In the genomic region with DNA sequence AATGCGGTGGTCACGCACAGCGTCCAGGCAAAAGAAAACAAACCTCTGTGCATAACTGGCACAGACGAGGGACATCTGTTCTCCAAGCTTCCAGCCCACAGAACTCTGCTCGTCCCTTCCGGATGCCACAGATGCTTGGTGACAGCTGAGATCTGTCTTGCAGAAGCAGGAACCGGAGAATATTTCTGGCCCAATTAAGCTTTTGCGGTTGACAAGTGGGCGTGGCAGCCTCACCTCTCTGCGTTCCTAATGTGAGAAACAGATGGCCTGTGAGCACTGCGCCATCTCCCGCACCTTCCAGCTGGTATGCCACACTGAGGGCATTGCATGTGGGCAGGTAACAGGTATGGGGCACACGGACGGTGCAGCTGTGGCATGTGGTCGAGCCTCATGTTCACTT, we compare ENCODE assay signal across 8 mouse cellular contexts. TPM values are rescaled to one million over a fixed set of nuclear protein-coding genes. Genes with fewer than 3 reads are reported as not detected.
DNase-seq lines count a peak whose midpoint lies in the region; ATAC-seq and TF ChIP-seq lines count a peak whose summit lies in the region.

No protein-coding gene starts in this region.

- WGBS in intestine, embryonic 15.5 days: 34% methylated on average over 15 of the region's 15 CpGs
- WGBS in intestine, postnatal 0 days: 26% methylated on average over 15 of the region's 15 CpGs

- H3K4me1 ChIP-seq in intestine, embryonic 15.5 days (replicated peaks): peaks cover 6% of the 10 kb centered on the region
- no peaks in the 10 kb centered on the region for H3K4me1 ChIP-seq in intestine, postnatal 0 days (replicated peaks; ENCODE audit: control insufficient read depth, insufficient read depth, low read length)

- no peak overlapping the region for H3K27ac ChIP-seq in intestine, embryonic 15.5 days
- no peak overlapping the region for H3K27ac ChIP-seq in intestine, postnatal 0 days (ENCODE audit: low read depth, low read length)

- peak; percentile 68 to 76 for DNase-seq in left cerebral cortex, adult 18-20 months (ENCODE audit: low spot score in 2 of 2)
- no peak for DNase-seq in adrenal gland, adult 18-20 months (ENCODE audit: low spot score in 2 of 2)
- no peak for DNase-seq in ovary, postnatal 10 days (ENCODE audit: low spot score)
- no peak for DNase-seq in ovary, adult 18-20 months (ENCODE audit: low spot score)

- H3K9ac ChIP-seq in intestine, embryonic 15.5 days: no peak overlapping the region
- no peak overlapping the region for H3K9ac ChIP-seq in intestine, postnatal 0 days (ENCODE audit: low read depth, low read length)

- no peaks in the 10 kb centered on the region for H3K9me3 ChIP-seq in intestine, embryonic 15.5 days
- H3K9me3 ChIP-seq in intestine, postnatal 0 days (ENCODE audit: control insufficient read depth): no peaks in the 10 kb centered on the region

- no peak overlapping the region for H3K4me2 ChIP-seq in intestine, embryonic 15.5 days (replicated peaks)
- no peak overlapping the region for H3K4me2 ChIP-seq in intestine, postnatal 0 days (replicated peaks; ENCODE audit: low read depth)

- no peak overlapping the region for H3K4me3 ChIP-seq in intestine, embryonic 15.5 days (replicated peaks)
- no peak overlapping the region for H3K4me3 ChIP-seq in intestine, postnatal 0 days (ENCODE audit: low read depth, low read length)

- no peak for TF ChIP-seq CTCF in intestine, postnatal 0 days (IDR thresholded peaks at IDR 0.05; ENCODE audit: low read depth)

- no peaks in the 10 kb centered on the region for H3K27me3 ChIP-seq in intestine, embryonic 15.5 days (replicated peaks)
- no peaks in the 10 kb centered on the region for H3K27me3 ChIP-seq in intestine, postnatal 0 days (replicated peaks; ENCODE audit: control insufficient read depth, insufficient read depth, low read length)

- ATAC-seq in intestine, embryonic 15.5 days: 0 out of 2 replicates have a peak, but pooled peaks have one; percentile 25
- ATAC-seq in intestine, postnatal 0 days: no peak
- ATAC-seq in frontal cortex, adult (ENCODE audit: low TSS enrichment): peak; percentile 56
- peak; percentile 33; the same call in 1 of the 2 replicates for ATAC-seq in megakaryocyte-erythroid progenitor cell, adult 5-6 weeks (replicated peaks; ENCODE audit: low FRiP score, low TSS enrichment, poor library complexity, severe bottlenecking)

- H3K36me3 ChIP-seq in intestine, embryonic 15.5 days: no peaks in the 10 kb centered on the region
- no peaks in the 10 kb centered on the region for H3K36me3 ChIP-seq in intestine, postnatal 0 days (ENCODE audit: control insufficient read depth, insufficient read depth)

RNA-seq across cellular contexts. Expression of a gene that starts 27.1 kb away (rescaled TPM):
- 1.4 and 1.6 TPM in 2 replicates for polyA plus RNA-seq in intestine, embryonic 15.5 days (2015; fragmentation: Nextera tagmentation; extraction: Ambion mirVana)
- polyA plus RNA-seq in intestine, postnatal 0 days (2015; fragmentation: Nextera tagmentation; extraction: Ambion mirVana): 2.6 and 2.7 TPM in 2 replicates
- total RNA-seq in left cerebral cortex, adult 18-20 months (2021): 100 to 1,000 TPM; 171 to 180 TPM
- total RNA-seq in megakaryocyte-erythroid progenitor cell, adult 5-6 weeks (2014; fragmentation: Nextera tagmentation): not detected in 2 replicates
- total RNA-seq in megakaryocyte-erythroid progenitor cell, adult 5-6 weeks (2017): not detected in 2 replicates
- total RNA-seq in adrenal gland, adult 18-20 months (2021): under 1 TPM; 0.33 to 0.86 TPM

RNA-seq across cellular contexts. Expression of a gene that starts 58.3 kb away (rescaled TPM):
- 109 TPM in 2 replicates for polyA plus RNA-seq in intestine, embryonic 15.5 days (2015; fragmentation: Nextera tagmentation; extraction: Ambion mirVana)
- 20.4 and 22.6 TPM in 2 replicates for polyA plus RNA-seq in intestine, postnatal 0 days (2015; fragmentation: Nextera tagmentation; extraction: Ambion mirVana)
- total RNA-seq in left cerebral cortex, adult 18-20 months (2021): 10 to 100 TPM; 81.9 to 88.2 TPM
- 113 and 133 TPM in 2 replicates for total RNA-seq in megakaryocyte-erythroid progenitor cell, adult 5-6 weeks (2014; fragmentation: Nextera tagmentation)
- total RNA-seq in megakaryocyte-erythroid progenitor cell, adult 5-6 weeks (2017): 231 and 241 TPM in 2 replicates
- total RNA-seq in adrenal gland, adult 18-20 months (2021): 10 to 100 TPM; 57.9 to 70.2 TPM

Comparison
In these comparisons a context has a peak if more than half of its experiments do, and no peak if none do; other contexts are left out.
1. DNase-seq: peak in left cerebral cortex, adult 18-20 months (2 of 2); none in adrenal gland, adult 18-20 months (0 of 2), ovary, postnatal 10 days (single experiment) and ovary, adult 18-20 months (single experiment).
2. RNA of a gene that starts 27.1 kb away (total RNA-seq): 171 to 180 TPM in left cerebral cortex, adult 18-20 months; 0.33 to 0.86 TPM in adrenal gland, adult 18-20 months and not detected in megakaryocyte-erythroid progenitor cell, adult 5-6 weeks; every median in the first group is over 10 times any median in the second.